7 mouse cellular contexts compared by ENCODE assay signal in genomic region chr14:50784391-50785250, GRCm38 (mm10). TPM values are rescaled to one million over a fixed set of nuclear protein-coding genes. Genes with fewer than 3 reads are reported as not detected.
DNase-seq lines count a peak whose midpoint lies in the region; ATAC-seq and TF ChIP-seq lines count a peak whose summit lies in the region.

No protein-coding gene starts in this region.

- no peak for TF ChIP-seq CTCF in testis, adult 2 months (IDR thresholded peaks at IDR 0.05; ENCODE audit: control insufficient read depth, insufficient read depth, insufficient replicate concordance, low read depth, low read length)

- H3K4me2 ChIP-seq in embryonic facial prominence, embryonic 14.5 days (ENCODE audit: low read depth, low read length), result peak overlapping the region; percentile 60
- H3K4me2 ChIP-seq in intestine, embryonic 16.5 days (ENCODE audit: low read depth, low read length), result peak overlapping the region; percentile 63
- H3K4me2 ChIP-seq in midbrain, embryonic 15.5 days, result peak overlapping the region; percentile 61

- H3K4me1 ChIP-seq in testis, adult 2 months (ENCODE audit: control insufficient read depth, insufficient read depth, low read length), result no peaks in the 10 kb centered on the region
- no peaks in the 10 kb centered on the region for H3K4me1 ChIP-seq in embryonic facial prominence, embryonic 14.5 days (ENCODE audit: control insufficient read depth, insufficient read depth, low read length)
- peaks cover 6% of the 10 kb centered on the region for H3K4me1 ChIP-seq in intestine, embryonic 16.5 days (ENCODE audit: control insufficient read depth, insufficient read depth, low read length)
- peaks cover 16% of the 10 kb centered on the region for H3K4me1 ChIP-seq in midbrain, embryonic 15.5 days

- H3K4me3 ChIP-seq in testis, adult 2 months (ENCODE audit: control insufficient read depth, low read depth, low read length), result peak overlapping the region; percentile 92
- peak overlapping the region; percentile 85 for H3K4me3 ChIP-seq in embryonic facial prominence, embryonic 14.5 days (ENCODE audit: low read depth, low read length)
- peak overlapping the region; percentile 91 for H3K4me3 ChIP-seq in intestine, embryonic 16.5 days (ENCODE audit: low read length)
- H3K4me3 ChIP-seq in midbrain, embryonic 15.5 days, result peak overlapping the region; percentile 56

- TF ChIP-seq POLR2A in testis, adult 2 months (IDR thresholded peaks at IDR 0.05; ENCODE audit: control insufficient read depth, low read depth, low read length), result no peak

- H3K27ac ChIP-seq in testis, adult 2 months (ENCODE audit: control insufficient read depth, insufficient read depth, low read depth, low read length), result peak overlapping the region; percentile 53; the same call in 1 of the 2 replicates
- H3K27ac ChIP-seq in embryonic facial prominence, embryonic 14.5 days (replicated peaks; ENCODE audit: low read depth, low read length), result peak overlapping the region; percentile 68
- H3K27ac ChIP-seq in intestine, embryonic 16.5 days (ENCODE audit: low read length), result peak overlapping the region; percentile 59
- H3K27ac ChIP-seq in midbrain, embryonic 15.5 days, result peak overlapping the region; percentile 85

- H3K9me3 ChIP-seq in embryonic facial prominence, embryonic 14.5 days (ENCODE audit: control insufficient read depth, low read length), result no peaks in the 10 kb centered on the region
- no peaks in the 10 kb centered on the region for H3K9me3 ChIP-seq in intestine, embryonic 16.5 days (ENCODE audit: control insufficient read depth, low read length)
- H3K9me3 ChIP-seq in midbrain, embryonic 15.5 days, result no peaks in the 10 kb centered on the region

- DNase-seq in testis, postnatal 14 days (ENCODE audit: low spot score), result no peak
- peak; percentile 66 for DNase-seq in embryonic facial prominence, embryonic 14.5 days (ENCODE audit: low spot score)
- no peak for DNase-seq in frontal cortex, postnatal 14 days (ENCODE audit: low spot score in 2 of 2)
- DNase-seq in left cerebral cortex, adult 9 months (ENCODE audit: low spot score in 2 of 2), result no peak

- H3K36me3 ChIP-seq in testis, adult 2 months (ENCODE audit: control insufficient read depth, insufficient read depth, low read length), result no peaks in the 10 kb centered on the region
- peaks cover 20% of the 10 kb centered on the region for H3K36me3 ChIP-seq in embryonic facial prominence, embryonic 14.5 days (ENCODE audit: control insufficient read depth, insufficient read depth, low read length)
- H3K36me3 ChIP-seq in intestine, embryonic 16.5 days (ENCODE audit: control insufficient read depth, insufficient read depth, low read length), result peaks cover 9% of the 10 kb centered on the region
- H3K36me3 ChIP-seq in midbrain, embryonic 15.5 days (replicated peaks), result peaks cover 17% of the 10 kb centered on the region; the same call in 1 of the 2 replicates

- H3K9ac ChIP-seq in embryonic facial prominence, embryonic 14.5 days (ENCODE audit: low read depth, low read length), result peak overlapping the region; percentile 84
- H3K9ac ChIP-seq in intestine, embryonic 16.5 days (ENCODE audit: low read depth, low read length), result peak overlapping the region; percentile 89
- peak overlapping the region; percentile 71 for H3K9ac ChIP-seq in midbrain, embryonic 15.5 days

- WGBS in embryonic facial prominence, embryonic 14.5 days, result 23% methylated on average over 16 of the region's 16 CpGs
- WGBS in intestine, embryonic 16.5 days, result 23% methylated on average over 16 of the region's 16 CpGs
- 24% methylated on average over 16 of the region's 16 CpGs for WGBS in midbrain, embryonic 15.5 days

- H3K27me3 ChIP-seq in testis, adult 2 months (ENCODE audit: control insufficient read depth, insufficient read depth, low read length), result no peaks in the 10 kb centered on the region
- no peaks in the 10 kb centered on the region for H3K27me3 ChIP-seq in embryonic facial prominence, embryonic 14.5 days (replicated peaks; ENCODE audit: control insufficient read depth, insufficient read depth, low read length)
- H3K27me3 ChIP-seq in intestine, embryonic 16.5 days (replicated peaks; ENCODE audit: control insufficient read depth, insufficient read depth, low read length), result no peaks in the 10 kb centered on the region
- H3K27me3 ChIP-seq in midbrain, embryonic 15.5 days (replicated peaks), result no peaks in the 10 kb centered on the region

- ATAC-seq in embryonic facial prominence, embryonic 14.5 days (ENCODE audit: low read depth), result no peak
- peak; percentile 70; the same call in 1 of the 2 replicates for ATAC-seq in intestine, embryonic 16.5 days
- ATAC-seq in midbrain, embryonic 15.5 days (replicated peaks), result no peak

RNA-seq across cellular contexts. Expression of gene Ttc5, which starts 0.7 kb away (rescaled TPM):
- 13.0 and 13.5 TPM in 2 replicates for polyA plus RNA-seq in testis, adult 2 months (2012; rRNA removed)
- polyA plus RNA-seq in embryonic facial prominence, embryonic 14.5 days (2014; fragmentation: Nextera tagmentation; extraction: Ambion mirVana), result 57.7 and 68.7 TPM in 2 replicates
- 52.6 and 60.4 TPM in 2 replicates for polyA plus RNA-seq in intestine, embryonic 16.5 days (2015; fragmentation: Nextera tagmentation; extraction: Ambion mirVana)
- polyA plus RNA-seq in midbrain, embryonic 15.5 days (2015; fragmentation: Nextera tagmentation; extraction: Ambion mirVana), result 137 and 142 TPM in 2 replicates

RNA-seq across cellular contexts. Expression of gene Ccnb1ip1, which starts 22.9 kb away (rescaled TPM):
- 7.0 and 7.5 TPM in 2 replicates for polyA plus RNA-seq in testis, adult 2 months (2012; rRNA removed)
- polyA plus RNA-seq in embryonic facial prominence, embryonic 14.5 days (2014; fragmentation: Nextera tagmentation; extraction: Ambion mirVana), result not detected in 2 replicates
- polyA plus RNA-seq in intestine, embryonic 16.5 days (2015; fragmentation: Nextera tagmentation; extraction: Ambion mirVana), result not detected in 2 replicates
- polyA plus RNA-seq in midbrain, embryonic 15.5 days (2015; fragmentation: Nextera tagmentation; extraction: Ambion mirVana), result not detected in 2 replicates

RNA-seq across cellular contexts. Expression of gene Parp2, which starts 23.0 kb away (rescaled TPM):
- polyA plus RNA-seq in testis, adult 2 months (2012; rRNA removed), result 10.6 and 13.9 TPM in 2 replicates
- 53.3 and 57.2 TPM in 2 replicates for polyA plus RNA-seq in embryonic facial prominence, embryonic 14.5 days (2014; fragmentation: Nextera tagmentation; extraction: Ambion mirVana)
- 56.4 and 60.6 TPM in 2 replicates for polyA plus RNA-seq in intestine, embryonic 16.5 days (2015; fragmentation: Nextera tagmentation; extraction: Ambion mirVana)
- 42.8 and 43.7 TPM in 2 replicates for polyA plus RNA-seq in midbrain, embryonic 15.5 days (2015; fragmentation: Nextera tagmentation; extraction: Ambion mirVana)

RNA-seq across cellular contexts. Expression of gene Olfr749, which starts 39.7 kb away (rescaled TPM):
- not detected in 2 replicates for polyA plus RNA-seq in testis, adult 2 months (2012; rRNA removed)
- not detected in 2 replicates for polyA plus RNA-seq in embryonic facial prominence, embryonic 14.5 days (2014; fragmentation: Nextera tagmentation; extraction: Ambion mirVana)
- polyA plus RNA-seq in intestine, embryonic 16.5 days (2015; fragmentation: Nextera tagmentation; extraction: Ambion mirVana), result not detected in 2 replicates
- not detected in 2 replicates for polyA plus RNA-seq in midbrain, embryonic 15.5 days (2015; fragmentation: Nextera tagmentation; extraction: Ambion mirVana)
